Mouse (Mus musculus): ENCODE data around the gene Gpr3.
A peak's percentile ranks its signal among the peaks of the same experiment; 100 is the strongest.

Gpr3 gene

DNA sequence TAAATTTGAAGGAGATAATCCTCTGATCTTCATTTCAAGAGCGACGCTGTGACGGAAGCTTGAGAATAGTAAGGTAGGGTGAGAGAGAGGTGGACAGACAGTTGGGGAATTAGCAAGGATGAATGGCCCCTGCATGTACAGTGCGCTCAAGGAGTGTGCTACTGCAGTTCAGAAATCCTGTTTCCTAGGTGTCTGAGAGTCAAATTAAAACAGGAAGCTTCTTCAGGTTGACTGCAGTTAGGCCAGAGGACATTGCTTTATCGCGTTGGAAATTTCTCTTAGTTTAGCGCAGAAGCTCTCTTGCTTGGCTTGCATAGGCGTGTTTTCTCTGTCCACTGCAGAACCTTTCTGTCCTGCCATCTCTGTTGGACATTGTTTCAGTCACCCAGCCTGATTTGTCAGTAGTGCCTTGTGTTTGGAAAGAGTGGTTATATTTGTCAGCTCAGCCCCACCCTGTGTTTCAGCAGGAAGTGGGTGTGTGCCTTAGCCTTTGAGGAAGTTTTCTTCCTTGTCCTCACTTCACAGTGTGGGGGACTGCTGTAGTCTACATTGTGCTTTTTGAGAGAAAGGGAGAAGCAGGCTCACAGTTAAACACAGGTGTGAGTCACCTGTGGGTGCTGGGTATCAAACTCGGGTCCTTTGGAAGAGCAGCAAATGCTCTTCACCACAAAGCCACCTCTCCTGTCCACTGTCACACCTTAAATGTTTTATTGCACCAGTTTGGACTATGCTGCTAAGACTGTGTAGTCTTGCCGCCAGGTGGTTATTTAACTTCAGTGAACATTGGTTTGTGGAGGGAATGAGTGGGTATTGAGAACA is 42.9 kb downstream of the Gpr3 start:
- peak; percentile 67 to 68 for DNase-seq

DNA sequence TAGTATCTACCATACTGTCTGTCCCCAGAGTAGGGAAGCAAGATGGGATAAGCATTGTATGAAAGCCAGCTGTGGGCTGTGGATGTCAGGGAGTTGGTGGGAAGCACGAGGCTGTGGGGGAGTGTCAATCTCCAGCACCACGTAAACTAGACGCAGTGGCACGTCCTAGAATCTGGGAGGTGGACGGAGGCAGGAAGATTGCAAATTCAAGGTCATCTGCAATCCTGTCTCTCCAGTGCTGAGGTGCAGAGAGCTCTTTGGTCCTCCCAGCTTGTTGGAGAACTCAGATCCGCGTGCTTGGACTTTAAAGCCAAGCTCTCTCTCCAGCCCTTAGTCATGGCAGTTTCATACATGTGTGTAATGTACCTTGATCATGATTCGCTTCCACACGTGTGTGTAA is 45.6 kb downstream of the Gpr3 start:
- DNase-seq, result no peak

GRCm38 (mm10) chr4:133162196-133162595 is 50.1 kb downstream of the Gpr3 start:
- no peak for DNase-seq

DNA sequence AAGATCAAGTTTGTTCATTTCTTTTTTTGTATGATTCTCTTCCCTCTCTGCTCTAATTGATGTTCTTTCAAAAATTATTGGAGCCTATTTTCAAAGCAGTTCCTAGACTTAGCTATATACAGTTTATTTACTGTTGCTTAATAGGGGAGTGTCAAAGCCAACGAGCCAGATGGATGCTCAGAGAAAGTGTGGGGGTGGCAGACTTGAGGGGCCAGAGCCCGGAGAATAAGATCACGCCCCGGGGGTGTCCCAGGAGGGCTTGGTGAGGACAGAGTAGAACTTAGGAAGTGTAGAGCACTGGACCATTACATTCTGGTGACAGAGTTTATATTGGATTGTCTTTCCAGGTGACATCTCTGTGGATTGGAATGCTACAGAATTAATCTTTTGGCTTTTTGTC is 51.5 kb downstream of the Gpr3 start:
- no peak for DNase-seq

DNA sequence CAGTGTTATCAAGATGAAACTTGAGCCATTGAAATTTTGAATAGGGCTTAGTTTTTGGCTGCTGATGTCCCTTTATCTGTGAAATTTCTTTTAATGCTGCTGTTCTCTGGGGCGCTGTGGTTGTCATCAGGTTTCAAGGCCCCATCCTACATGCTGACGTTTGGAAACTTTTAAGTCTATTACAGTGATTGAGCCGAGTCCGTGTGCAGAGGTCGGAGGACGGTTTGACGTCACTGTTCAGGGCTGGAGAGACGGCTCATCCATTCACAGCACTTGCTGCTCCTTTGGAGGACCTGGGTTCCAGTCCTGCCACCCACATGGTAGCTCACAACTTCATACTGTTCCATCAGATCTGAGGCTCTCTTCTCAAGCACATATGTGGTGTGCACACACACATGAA is 52.1 kb downstream of the Gpr3 start:
- no peak for DNase-seq

- DNase-seq, result no peak
Observed at GRCm38 (mm10) chr4:133159646-133160045, 52.7 kb downstream of the Gpr3 start.

All from thymus, postnatal 36 days (tissue).